Mouse (Mus musculus) layer of hippocampus, adult 8-10 months (tissue): ENCODE data around the gene Gm10139. TPM values are rescaled to one million over a fixed set of nuclear protein-coding genes. Genes with fewer than 3 reads are reported as not detected.
"Not testable (repeated sequence)": the region's sequence is repeated elsewhere in the genome, so short reads cannot be mapped to it uniquely, and the experiment has no call there.

Experiments used
- DNase-seq, 2 experiments: peaks; one replicate each; pipeline ENCODE4 v3.0.0; 2022; ENCODE audit warnings: low spot score in 2 of 2
- total RNA-seq, 4 experiments: library from RNA; stranded (reverse); gene quantifications; 2 replicates each; pipeline ENCODE4 v1.2.4; 2022

Gm10139 gene
- total RNA-seq: not detected

- not testable (repeated sequence) for DNase-seq
Observed at GRCm38 (mm10) chr13:65512378-65512777, at the start of gene Gm10139. Gene Gm10139 (plus strand): TSS chr13:65512678.

GRCm38 (mm10) chr13:65557636-65558035, 45.2 kb downstream of the Gm10139 start:
- DNase-seq: not testable (repeated sequence)

Other genes with a start within 250 kb of the Gm10139 start
- gene Zfp369, start 233.9 kb upstream of the Gm10139 start, total RNA-seq: 10 to 100 TPM; 57.7 to 76.2 (median 66.0) TPM